21 mouse cellular contexts compared by ENCODE assay signal in the genomic region with DNA sequence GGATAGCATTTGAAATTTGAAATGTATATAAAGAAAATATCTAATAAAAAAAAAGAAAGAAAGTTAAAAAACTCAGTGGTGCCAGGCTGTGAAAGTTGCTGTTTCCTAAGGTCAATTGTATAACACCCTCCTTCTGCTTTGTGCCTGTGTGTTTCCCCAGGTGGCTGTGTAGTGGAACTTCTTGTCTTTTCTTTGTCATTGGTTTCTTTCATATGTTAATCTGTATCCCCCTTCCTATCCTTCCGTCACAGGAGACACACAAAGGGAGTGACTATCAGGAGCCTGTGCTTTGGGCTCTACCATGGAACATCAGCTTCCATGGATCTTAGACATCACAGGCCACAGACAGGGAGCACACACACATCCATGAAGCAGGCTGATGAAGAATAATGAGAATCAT. TPM values are rescaled to one million over a fixed set of nuclear protein-coding genes. Genes with fewer than 3 reads are reported as not detected.
DNase-seq lines count a peak whose midpoint lies in the region.
"Had no signal": no experiment of that assay in that cellular context is flagged by ENCODE, and none has a peak within 500 bp of the region (broad histone marks: within the 10 kb centered on the region; RNA-seq: fewer than 3 reads in every experiment).

No protein-coding gene starts in this region.

- DNase-seq in ES-CJ7 (ENCODE audit: low read depth, low spot score) (peak; percentile 68), R1 (ENCODE audit: low read depth, low spot score) (peak; percentile 82), WW6 (ENCODE audit: low read depth, low spot score) (peak; percentile 3), ZHBTc4 (ENCODE audit: low read depth, low spot score) (peak; percentile 65)
- no peak for DNase-seq in cerebellum, postnatal 4 days (ENCODE audit: low spot score in 2 of 2)
- DNase-seq in urinary bladder, postnatal 10 days (ENCODE audit: low spot score) = no peak
- DNase-seq in right cerebral cortex, adult 18-20 months = no peak
- DNase-seq in thymus, postnatal 0 days (ENCODE audit: low spot score) = no peak
- DNase-seq: adrenal gland, adult 2 months; adrenal gland, adult 8-10 months; adrenal gland, postnatal 10 days; adrenal gland, postnatal 14 days; adrenal gland, postnatal 25 days; adrenal gland, postnatal 36 days; B cell, adult 2 months; cerebellum, adult 11 months; cerebellum, adult 11-12 months; cerebellum, adult 18-20 months; cerebellum, adult 2 months; cerebellum, adult 8-10 months; cerebellum, adult 9-10 months had no signal

RNA-seq across cellular contexts. Expression of a gene that starts 43.5 kb away (rescaled TPM):
- polyA plus RNA-seq in thymus, postnatal 0 days (2015; fragmentation: Nextera tagmentation; extraction: Ambion mirVana) = 266 and 284 TPM in 2 replicates

Comparison
In these comparisons a context has a peak if more than half of its experiments do, and no peak if none do; other contexts are left out.
1. DNase-seq: peak in ES-CJ7 (single experiment), R1 (single experiment), WW6 (single experiment) and ZHBTc4 (single experiment); none in cerebellum, postnatal 4 days (0 of 2), urinary bladder, postnatal 10 days (single experiment), right cerebral cortex, adult 18-20 months (single experiment) and thymus, postnatal 0 days (single experiment).